In genomic region chr9:121757835-121758814, GRCm38 (mm10) we compare ENCODE assay signal across 8 mouse cellular contexts. TPM values are rescaled to one million over a fixed set of nuclear protein-coding genes. Genes with fewer than 3 reads are reported as not detected.
DNase-seq lines count a peak whose midpoint lies in the region; ATAC-seq and TF ChIP-seq lines count a peak whose summit lies in the region.

No protein-coding gene starts in this region.

- no peaks in the 10 kb centered on the region for H3K27me3 ChIP-seq in kidney, postnatal 0 days (ENCODE audit: insufficient read depth, low read length)
- H3K27me3 ChIP-seq in liver, embryonic 12.5 days (replicated peaks) = peaks cover 52% of the 10 kb centered on the region
- no peaks in the 10 kb centered on the region for H3K27me3 ChIP-seq in stomach, embryonic 16.5 days (ENCODE audit: control insufficient read depth, insufficient read depth, low read length)

- no peak for DNase-seq in kidney, postnatal 0 days (ENCODE audit: low spot score)
- DNase-seq in kidney, postnatal 25 days = no peak
- peak; percentile 43 for DNase-seq in embryo, embryonic 10 days (ENCODE audit: low spot score)
- DNase-seq in gastrocnemius, postnatal 14 days = peak; percentile 68
- no peak for DNase-seq in ovary, adult 18-20 months (ENCODE audit: low spot score)

- 50% methylated on average over 10 of the region's 10 CpGs for WGBS in kidney, postnatal 0 days
- 57% methylated on average over 10 of the region's 10 CpGs for WGBS in liver, embryonic 12.5 days (ENCODE audit: insufficient replicate concordance)
- 46% methylated on average over 10 of the region's 10 CpGs for WGBS in stomach, embryonic 16.5 days

- no peak overlapping the region for H3K27ac ChIP-seq in kidney, postnatal 0 days
- H3K27ac ChIP-seq in liver, embryonic 12.5 days = no peak overlapping the region
- peak overlapping the region; percentile 90 for H3K27ac ChIP-seq in stomach, embryonic 16.5 days (ENCODE audit: low read length)

- 0 out of 2 replicates have a peak overlapping the region, but pooled peaks have one; percentile 93 for H3K9ac ChIP-seq in kidney, postnatal 0 days (ENCODE audit: low read depth, low read length)
- no peak overlapping the region for H3K9ac ChIP-seq in liver, embryonic 12.5 days
- H3K9ac ChIP-seq in stomach, embryonic 16.5 days (ENCODE audit: low read length) = peak overlapping the region; percentile 96

- no peak for ATAC-seq in kidney, postnatal 0 days (replicated peaks; ENCODE audit: low FRiP score, low read depth)
- ATAC-seq in liver, embryonic 12.5 days = no peak
- no peak for ATAC-seq in stomach, embryonic 16.5 days (ENCODE audit: insufficient read depth, low FRiP score)
- no peak for ATAC-seq in activated CD4-positive, CD25-positive, alpha-beta regulatory T cell, adult 4 months

- H3K9me3 ChIP-seq in kidney, postnatal 0 days (replicated peaks; ENCODE audit: low read length) = no peaks in the 10 kb centered on the region
- H3K9me3 ChIP-seq in liver, embryonic 12.5 days (replicated peaks) = no peaks in the 10 kb centered on the region
- H3K9me3 ChIP-seq in stomach, embryonic 16.5 days (replicated peaks; ENCODE audit: control insufficient read depth, low read length) = no peaks in the 10 kb centered on the region

- no peak overlapping the region for H3K4me3 ChIP-seq in kidney, postnatal 0 days (replicated peaks; ENCODE audit: low read depth, low read length)
- peak overlapping the region; percentile 61; the same call in 1 of the 2 replicates for H3K4me3 ChIP-seq in liver, embryonic 12.5 days
- H3K4me3 ChIP-seq in stomach, embryonic 16.5 days (replicated peaks; ENCODE audit: low read length) = peak overlapping the region; percentile 87

- H3K4me1 ChIP-seq in kidney, postnatal 0 days (replicated peaks; ENCODE audit: insufficient read depth, low read length) = 0 out of 2 replicates have a peak, but pooled peaks cover 10% of the 10 kb centered on the region
- peaks cover 30% of the 10 kb centered on the region for H3K4me1 ChIP-seq in liver, embryonic 12.5 days
- H3K4me1 ChIP-seq in stomach, embryonic 16.5 days (ENCODE audit: control insufficient read depth, insufficient read depth, low read length) = peaks cover 19% of the 10 kb centered on the region

- intact Hi-C loops in gastrocnemius, postnatal 14 days (cut with DNase I; ENCODE audit: low total_unique reads) = no loop called here

- TF ChIP-seq CTCF in kidney, postnatal 0 days (IDR thresholded peaks at IDR 0.05; ENCODE audit: low read depth) = no peak

- peaks cover 23% of the 10 kb centered on the region for H3K36me3 ChIP-seq in kidney, postnatal 0 days (ENCODE audit: insufficient read depth, low read length)
- peaks cover 47% of the 10 kb centered on the region for H3K36me3 ChIP-seq in liver, embryonic 12.5 days
- peaks cover 9% of the 10 kb centered on the region; the same call in 1 of the 2 replicates for H3K36me3 ChIP-seq in stomach, embryonic 16.5 days (ENCODE audit: control insufficient read depth, insufficient read depth, low read length)

- peak overlapping the region; percentile 99 for H3K4me2 ChIP-seq in kidney, postnatal 0 days (ENCODE audit: low read length)
- H3K4me2 ChIP-seq in liver, embryonic 12.5 days = peak overlapping the region; percentile 81
- peak overlapping the region; percentile 89 for H3K4me2 ChIP-seq in stomach, embryonic 16.5 days (ENCODE audit: low read depth, low read length)

RNA-seq across cellular contexts. Expression of gene Zfp651, which starts 1.0 kb away (rescaled TPM):
- 13.6 and 14.4 TPM in 2 replicates for polyA plus RNA-seq in kidney, postnatal 0 days (2015; fragmentation: Nextera tagmentation; extraction: Ambion mirVana)
- 10 to 100 TPM; 51.5 to 56.1 TPM for total RNA-seq in gastrocnemius, postnatal 14 days (2021)
- polyA plus RNA-seq in liver, embryonic 12.5 days (2016; fragmentation: Nextera tagmentation; extraction: Ambion mirVana) = 1.9 and 2.6 TPM in 2 replicates
- polyA plus RNA-seq in stomach, embryonic 16.5 days (2015; fragmentation: Nextera tagmentation; extraction: Ambion mirVana) = 7.9 and 8.0 TPM in 2 replicates
- polyA plus RNA-seq in activated CD4-positive, CD25-positive, alpha-beta regulatory T cell, adult 4 months (2017; shearing (Covaris generic)) = not detected

RNA-seq across cellular contexts. Expression of gene Klhl40, which starts 19.3 kb away (rescaled TPM):
- 0.13 TPM in 1 of 2 replicates, not detected in the other for polyA plus RNA-seq in kidney, postnatal 0 days (2015; fragmentation: Nextera tagmentation; extraction: Ambion mirVana)
- total RNA-seq in gastrocnemius, postnatal 14 days (2021) = 100 to 1,000 TPM; 116 to 158 TPM
- polyA plus RNA-seq in liver, embryonic 12.5 days (2016; fragmentation: Nextera tagmentation; extraction: Ambion mirVana) = 0.06 and 0.26 TPM in 2 replicates
- polyA plus RNA-seq in stomach, embryonic 16.5 days (2015; fragmentation: Nextera tagmentation; extraction: Ambion mirVana) = 0.45 and 8.0 TPM in 2 replicates
- not detected for polyA plus RNA-seq in activated CD4-positive, CD25-positive, alpha-beta regulatory T cell, adult 4 months (2017; shearing (Covaris generic))

RNA-seq across cellular contexts. Expression of gene Hhatl, which starts 34.2 kb away (rescaled TPM):
- polyA plus RNA-seq in kidney, postnatal 0 days (2015; fragmentation: Nextera tagmentation; extraction: Ambion mirVana) = 0.11 and 0.42 TPM in 2 replicates
- 100 to 1,000 TPM; 276 to 284 TPM for total RNA-seq in gastrocnemius, postnatal 14 days (2021)
- not detected in 2 replicates for polyA plus RNA-seq in liver, embryonic 12.5 days (2016; fragmentation: Nextera tagmentation; extraction: Ambion mirVana)
- polyA plus RNA-seq in stomach, embryonic 16.5 days (2015; fragmentation: Nextera tagmentation; extraction: Ambion mirVana) = 2.2 and 4.3 TPM in 2 replicates
- polyA plus RNA-seq in activated CD4-positive, CD25-positive, alpha-beta regulatory T cell, adult 4 months (2017; shearing (Covaris generic)) = not detected

RNA-seq across cellular contexts. Expression of gene Nktr, which starts 39.2 kb away (rescaled TPM):
- 42.8 and 44.7 TPM in 2 replicates for polyA plus RNA-seq in kidney, postnatal 0 days (2015; fragmentation: Nextera tagmentation; extraction: Ambion mirVana)
- total RNA-seq in gastrocnemius, postnatal 14 days (2021) = 10 to 100 TPM; 24.2 to 29.9 TPM
- polyA plus RNA-seq in liver, embryonic 12.5 days (2016; fragmentation: Nextera tagmentation; extraction: Ambion mirVana) = 34.0 and 38.9 TPM in 2 replicates
- polyA plus RNA-seq in stomach, embryonic 16.5 days (2015; fragmentation: Nextera tagmentation; extraction: Ambion mirVana) = 54.7 and 55.6 TPM in 2 replicates
- polyA plus RNA-seq in activated CD4-positive, CD25-positive, alpha-beta regulatory T cell, adult 4 months (2017; shearing (Covaris generic)) = 100 to 1,000 TPM in 1 of 2 experiments, 10 to 100 TPM in 1; 90.3 to 104 TPM

RNA-seq across cellular contexts. Expression of gene Ss18l2, which starts 48.0 kb away (rescaled TPM):
- 176 and 194 TPM in 2 replicates for polyA plus RNA-seq in kidney, postnatal 0 days (2015; fragmentation: Nextera tagmentation; extraction: Ambion mirVana)
- 10 to 100 TPM; 89.3 to 93.6 TPM for total RNA-seq in gastrocnemius, postnatal 14 days (2021)
- 77.5 and 89.3 TPM in 2 replicates for polyA plus RNA-seq in liver, embryonic 12.5 days (2016; fragmentation: Nextera tagmentation; extraction: Ambion mirVana)
- 103 and 112 TPM in 2 replicates for polyA plus RNA-seq in stomach, embryonic 16.5 days (2015; fragmentation: Nextera tagmentation; extraction: Ambion mirVana)
- polyA plus RNA-seq in activated CD4-positive, CD25-positive, alpha-beta regulatory T cell, adult 4 months (2017; shearing (Covaris generic)) = 10 to 100 TPM; 59.3 to 65.0 TPM

Comparison
In these comparisons a context has a peak if more than half of its experiments do, and no peak if none do; other contexts are left out.
1. DNase-seq: peak in embryo, embryonic 10 days (single experiment) and gastrocnemius, postnatal 14 days (single experiment); none in kidney, postnatal 0 days (single experiment), kidney, postnatal 25 days (0 of 2) and ovary, adult 18-20 months (single experiment).
2. Peak in every context shown above with its lines, with median percentiles within 50 percentile points of each other: H3K4me2 ChIP-seq.